Mouse (Mus musculus): Measurements from ENCODE around the gene Usp43.

DNA sequence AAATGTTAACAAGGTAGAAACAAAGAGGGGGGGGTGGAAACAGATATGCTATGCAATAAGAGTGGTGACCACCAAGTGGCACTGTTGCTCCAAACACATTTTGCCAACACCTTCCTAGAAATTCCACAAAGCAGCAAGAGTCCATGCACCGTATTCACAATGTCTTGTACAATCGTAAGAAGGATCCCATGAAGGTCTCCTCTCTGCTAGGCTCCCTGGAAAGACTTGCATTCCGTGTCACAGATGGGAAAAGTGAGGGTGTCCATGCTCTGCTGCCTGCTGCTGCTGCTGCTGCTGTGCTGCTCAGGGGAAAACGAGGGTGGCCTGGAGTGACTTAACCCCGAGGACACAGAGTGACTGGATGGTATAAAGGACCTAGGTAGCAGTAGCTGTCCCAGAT, 102.3 kb downstream of the Usp43 start:
- TF ChIP-seq POLR2A (IDR thresholded peaks at IDR 0.05; ENCODE audit: borderline replicate concordance, low read depth, low read length) (no peak), CTCF (IDR thresholded peaks at IDR 0.05; ENCODE audit: low read depth, low read length) (no peak)
